Mouse (Mus musculus): ENCODE measurements around the gene Pcmtd2. TPM values are rescaled to one million over a fixed set of nuclear protein-coding genes. Genes with fewer than 3 reads are reported as not detected.
"Not testable (repeated sequence)": the region's sequence is repeated elsewhere in the genome, so short reads cannot be mapped to it uniquely, and the experiment has no call there.

Pcmtd2 gene
- total and polyA plus RNA-seq, 3 experiments: 9.9 to 13.6 TPM; not detected in 1

DNA sequence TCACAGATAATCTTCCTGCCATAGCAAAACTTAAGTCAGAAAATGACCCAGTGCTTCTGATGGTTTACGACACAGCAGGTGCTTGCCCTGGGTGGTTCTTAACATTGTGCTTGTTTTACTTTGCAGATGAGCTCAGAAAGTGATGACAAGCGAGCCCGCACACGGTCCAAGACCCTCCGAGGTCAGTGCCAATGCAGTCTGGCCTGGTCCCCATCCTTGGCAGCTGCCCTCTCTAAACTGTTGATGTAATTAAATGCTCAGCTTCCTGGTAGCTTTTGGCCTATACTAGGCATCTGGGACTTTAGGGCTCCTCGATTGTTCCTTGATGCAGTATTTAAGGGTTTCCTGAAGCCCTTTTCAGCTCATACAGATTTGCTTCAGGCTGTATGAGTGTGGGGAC is 48.3 kb upstream of the Pcmtd2 start:
- no peak for TF ChIP-seq NRF1 (IDR thresholded peaks at IDR 0.05; ENCODE audit: insufficient read depth, low read depth, low read length, poor library complexity, severe bottlenecking)
- TF ChIP-seq MAFK (IDR thresholded peaks at IDR 0.05; ENCODE audit: borderline replicate concordance, low read depth, low read length): no peak
- Histone ChIP-seq H3K27ac (ENCODE audit: control insufficient read depth, low read depth, low read length) (no peak overlapping the region), H3K4me1 (ENCODE audit: control insufficient read depth in 1 of 2, insufficient read depth in 2 of 2, low read length in 2 of 2) (no peaks in the 10 kb centered on the region)

DNA sequence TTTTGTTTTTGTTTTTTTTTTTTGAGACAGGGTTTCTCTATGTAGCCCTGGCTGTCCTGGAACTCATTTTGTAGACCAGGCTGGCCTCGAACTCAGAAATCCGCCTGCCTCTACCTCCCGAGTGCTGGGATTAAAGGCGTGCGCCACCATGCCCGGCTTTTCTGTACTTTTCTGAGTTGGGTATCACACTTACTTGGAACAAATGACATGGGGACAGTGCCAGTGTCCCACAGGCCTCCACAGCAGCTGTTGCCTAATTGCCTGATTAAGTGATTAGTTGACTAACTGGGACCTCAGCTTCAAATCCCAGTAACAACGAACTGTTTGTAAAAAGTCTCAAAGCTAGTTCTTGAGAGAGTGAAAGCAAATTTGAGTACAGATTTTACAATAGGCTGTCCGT is 44.5 kb upstream of the Pcmtd2 start:
- not testable (repeated sequence) for H3K79me2 ChIP-seq (ENCODE audit: control insufficient read depth, insufficient read depth, low read length, poor library complexity); H3K4me1 ChIP-seq (ENCODE audit: control insufficient read depth in 1 of 2, insufficient read depth in 2 of 2, low read length in 2 of 2); H3K4me3 ChIP-seq (ENCODE audit: control insufficient read depth in 1 of 2, insufficient read depth in 1 of 2, low read depth in 2 of 2, low read length in 2 of 2); H3K27ac ChIP-seq (ENCODE audit: control insufficient read depth, low read depth, low read length); H3K27me3 ChIP-seq (ENCODE audit: control insufficient read depth in 1 of 2, insufficient read depth in 2 of 2, low read length in 2 of 2); H3K9ac ChIP-seq (ENCODE audit: control insufficient read depth, low read depth, low read length, poor library complexity, severe bottlenecking); H3K36me3 ChIP-seq (ENCODE audit: control insufficient read depth in 1 of 2, insufficient read depth in 2 of 2, low read length in 2 of 2); DNase-seq (ENCODE audit: low read depth, low spot score); H3K9me3 ChIP-seq (replicated peaks; ENCODE audit: insufficient read depth, low read length)

More for the DNA sequence above, 48.3 kb upstream of the Pcmtd2 start:
- Histone ChIP-seq H3K27me3 (ENCODE audit: control insufficient read depth in 1 of 2, insufficient read depth in 2 of 2, low read length in 2 of 2) (peaks cover 2% of the 10 kb centered on the region in 2 experiments; a peak in 2 of 4 replicates), H3K36me3 (ENCODE audit: control insufficient read depth in 1 of 2, insufficient read depth in 2 of 2, low read length in 2 of 2) (no peaks in the 10 kb centered on the region), H3K4me3 (ENCODE audit: control insufficient read depth in 1 of 2, insufficient read depth in 1 of 2, low read depth in 2 of 2, low read length in 2 of 2) (no peak overlapping the region), H3K79me2 (ENCODE audit: control insufficient read depth, insufficient read depth, low read length, poor library complexity) (no peaks in the 10 kb centered on the region), H3K9me3 (replicated peaks; ENCODE audit: insufficient read depth, low read length) (no peaks in the 10 kb centered on the region), H3K9ac (ENCODE audit: control insufficient read depth, low read depth, low read length, poor library complexity, severe bottlenecking) (no peak overlapping the region)
- no peak for DNase-seq (ENCODE audit: low read depth, low spot score)

DNA sequence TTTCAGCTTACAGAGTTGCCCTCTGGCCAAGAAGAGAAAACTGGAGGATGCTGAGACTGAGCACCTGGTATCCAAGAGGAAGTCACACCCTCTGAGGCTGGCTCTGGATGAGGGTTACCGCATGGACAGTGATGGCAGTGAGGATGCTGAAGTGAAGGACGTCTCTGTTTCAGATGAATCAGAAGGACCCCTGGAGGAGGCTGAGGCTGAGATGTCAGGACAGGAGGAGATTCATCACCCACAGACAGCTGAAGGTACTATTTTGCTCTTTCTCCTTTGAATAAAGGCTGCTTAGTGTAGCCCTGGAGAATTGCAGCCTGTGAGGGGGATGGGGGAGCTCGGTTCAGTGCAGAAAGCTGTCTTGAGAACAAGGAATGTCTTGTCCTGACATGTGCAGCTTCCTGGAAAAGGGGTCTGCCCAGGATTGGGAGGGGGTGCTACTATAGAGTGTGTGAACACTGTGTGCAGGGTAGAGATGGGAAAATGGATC is 42.0 kb upstream of the Pcmtd2 start:
- no peak overlapping the region for H3K9ac ChIP-seq (ENCODE audit: control insufficient read depth, low read depth, low read length, poor library complexity, severe bottlenecking)
- no peaks in the 10 kb centered on the region for H3K9me3 ChIP-seq (replicated peaks; ENCODE audit: insufficient read depth, low read length)
- no peaks in the 10 kb centered on the region for H3K4me1 ChIP-seq (ENCODE audit: control insufficient read depth in 1 of 2, insufficient read depth in 2 of 2, low read length in 2 of 2)
- H3K27ac ChIP-seq (ENCODE audit: control insufficient read depth, low read depth, low read length): no peak overlapping the region
- no peaks in the 10 kb centered on the region for H3K36me3 ChIP-seq (ENCODE audit: control insufficient read depth in 1 of 2, insufficient read depth in 2 of 2, low read length in 2 of 2)
- no peak overlapping the region for H3K4me3 ChIP-seq (ENCODE audit: control insufficient read depth in 1 of 2, insufficient read depth in 1 of 2, low read depth in 2 of 2, low read length in 2 of 2)
- TF ChIP-seq RAD21 (IDR thresholded peaks at IDR 0.05; ENCODE audit: low read depth, low read length): no peak
- no peak for TF ChIP-seq TAL1 (IDR thresholded peaks at IDR 0.05; ENCODE audit: low read length)
- no peak for TF ChIP-seq MAZ (IDR thresholded peaks at IDR 0.05; ENCODE audit: low read depth, low read length)
- TF ChIP-seq TBP (IDR thresholded peaks at IDR 0.05; ENCODE audit: low read depth, low read length): no peak
- TF ChIP-seq E2F4 (IDR thresholded peaks at IDR 0.05; ENCODE audit: borderline replicate concordance, low read depth, low read length): no peak
- TF ChIP-seq POLR2AphosphoS5 (IDR thresholded peaks at IDR 0.05; ENCODE audit: borderline replicate concordance, low read depth, low read length): no peak
- no peak for TF ChIP-seq UBTF (IDR thresholded peaks at IDR 0.05; ENCODE audit: borderline replicate concordance, insufficient read depth, low read depth, low read length)
- TF ChIP-seq USF2 (IDR thresholded peaks at IDR 0.05; ENCODE audit: borderline replicate concordance in 1 of 2, insufficient read depth in 1 of 2, low read depth in 1 of 2, low read length in 2 of 2): no peak
- no peak for TF ChIP-seq SMC3 (IDR thresholded peaks at IDR 0.05; ENCODE audit: low read depth, low read length)
- TF ChIP-seq NRF1 (IDR thresholded peaks at IDR 0.05; ENCODE audit: insufficient read depth, low read depth, low read length, poor library complexity, severe bottlenecking): no peak
- no peak for TF ChIP-seq ZC3H11A (IDR thresholded peaks at IDR 0.05; ENCODE audit: low read depth, low read length)
- no peak for TF ChIP-seq MAX (IDR thresholded peaks at IDR 0.05; ENCODE audit: low read length)
- TF ChIP-seq CTCF (IDR thresholded peaks at IDR 0.05 in 2 of 3, conservative IDR thresholded peaks at IDR 0.05 in 1 of 3; ENCODE audit: control insufficient read depth in 1 of 3, insufficient read depth in 1 of 3, low read depth in 2 of 3, low read length in 3 of 3, poor library complexity in 1 of 3, severe bottlenecking in 1 of 3): no peak
- no peak for TF ChIP-seq GATA1 (IDR thresholded peaks at IDR 0.05; ENCODE audit: low read depth, low read length)
- no peak for TF ChIP-seq GABPA (IDR thresholded peaks at IDR 0.05; ENCODE audit: low read depth, low read length)
- no peak for TF ChIP-seq ZNF384 (IDR thresholded peaks at IDR 0.05; ENCODE audit: low read depth, low read length)
- no peak for TF ChIP-seq MXI1 (IDR thresholded peaks at IDR 0.05; ENCODE audit: low read depth, low read length)
- TF ChIP-seq EP300 (IDR thresholded peaks at IDR 0.05; ENCODE audit: low read depth in 1 of 2, low read length in 2 of 2): no peak
- TF ChIP-seq NELFE (IDR thresholded peaks at IDR 0.05; ENCODE audit: low read depth, low read length): no peak
- peaks cover 0 to 3% of the 10 kb centered on the region in 2 experiments; a peak in 3 of 4 replicates for H3K27me3 ChIP-seq (ENCODE audit: control insufficient read depth in 1 of 2, insufficient read depth in 2 of 2, low read length in 2 of 2)
- no peaks in the 10 kb centered on the region for H3K79me2 ChIP-seq (ENCODE audit: control insufficient read depth, insufficient read depth, low read length, poor library complexity)
- no peak for DNase-seq (ENCODE audit: low read depth, low spot score)
